In the genomic region with DNA sequence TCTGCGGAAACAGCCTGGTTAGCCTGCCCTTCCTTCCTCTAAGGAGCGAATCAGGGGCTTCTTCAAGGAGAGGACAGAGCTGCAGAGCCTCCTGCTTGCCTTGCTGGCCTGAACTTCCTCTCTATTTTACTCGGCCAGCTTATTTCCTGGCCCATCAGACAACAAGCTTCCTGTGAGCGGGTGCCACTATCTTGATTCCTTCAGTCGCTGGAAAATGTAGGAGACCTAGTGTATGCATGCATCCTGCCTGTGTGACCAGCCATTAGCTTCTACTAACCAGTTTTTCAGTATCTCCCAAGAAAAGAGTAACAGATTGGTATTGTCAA, we compare ENCODE assay signal across 13 mouse cellular contexts. TPM values are rescaled to one million over a fixed set of nuclear protein-coding genes. Genes with fewer than 3 reads are reported as not detected.
A peak's percentile ranks its signal among the peaks of the same experiment; 100 is the strongest.
DNase-seq lines count a peak whose midpoint lies in the region; ATAC-seq and TF ChIP-seq lines count a peak whose summit lies in the region.
"Had no signal": no experiment of that assay in that cellular context is flagged by ENCODE, and none has a peak within 500 bp of the region (broad histone marks: within the 10 kb centered on the region; RNA-seq: fewer than 3 reads in every experiment).

No protein-coding gene starts in this region.

- H3K4me1 ChIP-seq in kidney, postnatal 0 days (replicated peaks; ENCODE audit: insufficient read depth, low read length) = peaks cover 43% of the 10 kb centered on the region
- H3K4me1 ChIP-seq in embryonic fibroblast, embryonic 13.5 days (ENCODE audit: control insufficient read depth, insufficient read depth, low read length) = peaks cover 8% of the 10 kb centered on the region
- peaks cover 10% of the 10 kb centered on the region; the same call in 1 of the 2 replicates for H3K4me1 ChIP-seq in hindbrain, postnatal 0 days (ENCODE audit: insufficient read depth, low read length)
- H3K4me1 ChIP-seq in neural tube, embryonic 14.5 days (ENCODE audit: control insufficient read depth, insufficient read depth, low read length) = peaks cover 85% of the 10 kb centered on the region

- no peak for TF ChIP-seq POLR2A in embryonic fibroblast, embryonic 13.5 days (IDR thresholded peaks at IDR 0.05; ENCODE audit: low read depth, low read length)

- no peak for ATAC-seq in kidney, postnatal 0 days (replicated peaks; ENCODE audit: low FRiP score, low read depth)
- ATAC-seq in hindbrain, postnatal 0 days = no peak
- ATAC-seq in neural tube, embryonic 14.5 days (ENCODE audit: low read depth) = no peak

- peak overlapping the region; percentile 36; the same call in 1 of the 2 replicates for H3K4me2 ChIP-seq in kidney, postnatal 0 days (ENCODE audit: low read length)
- H3K4me2 ChIP-seq in hindbrain, postnatal 0 days (ENCODE audit: low read depth, low read length) = peak overlapping the region; percentile 93
- peak overlapping the region; percentile 65 for H3K4me2 ChIP-seq in neural tube, embryonic 14.5 days (ENCODE audit: low read depth, low read length)

- H3K9ac ChIP-seq in kidney, postnatal 0 days (ENCODE audit: low read depth, low read length) = 0 out of 2 replicates have a peak overlapping the region, but pooled peaks have one; percentile 5
- peak overlapping the region; percentile 40 for H3K9ac ChIP-seq in hindbrain, postnatal 0 days (replicated peaks; ENCODE audit: low read length)
- peak overlapping the region; percentile 33 for H3K9ac ChIP-seq in neural tube, embryonic 14.5 days (replicated peaks; ENCODE audit: low read depth, low read length)

- no peaks in the 10 kb centered on the region for H3K36me3 ChIP-seq in kidney, postnatal 0 days (ENCODE audit: insufficient read depth, low read length)
- H3K36me3 ChIP-seq in hindbrain, postnatal 0 days (ENCODE audit: insufficient read depth, low read length) = no peaks in the 10 kb centered on the region
- peaks cover 7% of the 10 kb centered on the region; the same call in 1 of the 2 replicates for H3K36me3 ChIP-seq in neural tube, embryonic 14.5 days (ENCODE audit: control insufficient read depth, insufficient read depth, low read length)

- peak overlapping the region; percentile 85 for H3K27ac ChIP-seq in kidney, postnatal 0 days
- peak overlapping the region; percentile 66 for H3K27ac ChIP-seq in embryonic fibroblast, embryonic 13.5 days (ENCODE audit: insufficient read depth, low read length)
- peak overlapping the region; percentile 82 for H3K27ac ChIP-seq in hindbrain, postnatal 0 days
- H3K27ac ChIP-seq in neural tube, embryonic 14.5 days (ENCODE audit: low read depth, low read length) = peak overlapping the region; percentile 93

- no peaks in the 10 kb centered on the region for H3K9me3 ChIP-seq in kidney, postnatal 0 days (replicated peaks; ENCODE audit: low read length)
- no peaks in the 10 kb centered on the region for H3K9me3 ChIP-seq in hindbrain, postnatal 0 days (ENCODE audit: low read length)
- H3K9me3 ChIP-seq in neural tube, embryonic 14.5 days (ENCODE audit: control insufficient read depth, low read length) = no peaks in the 10 kb centered on the region

- DNase-seq in kidney, postnatal 0 days (ENCODE audit: low spot score) = peak; percentile 75
- no peak for DNase-seq in kidney, postnatal 36 days
- peak; percentile 18 for DNase-seq in hindbrain, postnatal 0 days (ENCODE audit: low spot score)
- no peak for DNase-seq in thymus, postnatal 14 days
- DNase-seq in cerebellum, adult 9-10 months = no peak
- DNase-seq: cerebellum, adult 2 months; gastrocnemius, postnatal 25 days had no signal

- TF ChIP-seq CTCF in kidney, postnatal 0 days (IDR thresholded peaks at IDR 0.05; ENCODE audit: low read depth) = no peak
- no peak for TF ChIP-seq CTCF in embryonic fibroblast, embryonic 13.5 days (IDR thresholded peaks at IDR 0.05; ENCODE audit: borderline replicate concordance, insufficient read depth, low read length)
- TF ChIP-seq CTCF in hindbrain, postnatal 0 days (IDR thresholded peaks at IDR 0.05; ENCODE audit: low read depth) = no peak

- H3K27me3 ChIP-seq in kidney, postnatal 0 days (ENCODE audit: insufficient read depth, low read length) = no peaks in the 10 kb centered on the region
- H3K27me3 ChIP-seq in hindbrain, postnatal 0 days (ENCODE audit: insufficient read depth, low read length) = peaks cover 56% of the 10 kb centered on the region
- H3K27me3 ChIP-seq in neural tube, embryonic 14.5 days (ENCODE audit: control insufficient read depth, insufficient read depth, low read length) = no peaks in the 10 kb centered on the region

- WGBS in kidney, postnatal 0 days = 41% methylated on average over 5 of the region's 5 CpGs
- WGBS in hindbrain, postnatal 0 days = 11% methylated on average over 5 of the region's 5 CpGs
- WGBS in neural tube, embryonic 14.5 days = 10% methylated on average over 5 of the region's 5 CpGs

- H3K4me3 ChIP-seq in kidney, postnatal 0 days (replicated peaks; ENCODE audit: low read depth, low read length) = no peak overlapping the region
- no peak overlapping the region for H3K4me3 ChIP-seq in embryonic fibroblast, embryonic 13.5 days (ENCODE audit: insufficient read depth, low read length)
- peak overlapping the region; percentile 9; the same call in 1 of the 2 replicates for H3K4me3 ChIP-seq in hindbrain, postnatal 0 days (ENCODE audit: low read length)
- no peak overlapping the region for H3K4me3 ChIP-seq in neural tube, embryonic 14.5 days (ENCODE audit: low read depth, low read length)
- H3K4me3 ChIP-seq: erythroblast, embryonic 14.5 days had no signal

RNA-seq across cellular contexts. Expression of gene Hoxa2, which starts 6.2 kb away (rescaled TPM):
- 2.3 and 2.4 TPM in 2 replicates for polyA plus RNA-seq in kidney, postnatal 0 days (2015; fragmentation: Nextera tagmentation; extraction: Ambion mirVana)
- 4.3 and 4.8 TPM in 2 replicates for polyA plus RNA-seq in embryonic fibroblast, embryonic 13.5 days (2011; ENCODE audit: insufficient read length, low read depth, missing spikeins)
- 20.3 and 24.3 TPM in 2 replicates for total RNA-seq in hindbrain, postnatal 0 days (2014; rRNA removed)
- 16.3 and 16.5 TPM in 2 replicates for polyA plus RNA-seq in hindbrain, postnatal 0 days (2015; fragmentation: Nextera tagmentation; extraction: Ambion mirVana)
- polyA plus RNA-seq in neural tube, embryonic 14.5 days (2014; fragmentation: Nextera tagmentation; extraction: Ambion mirVana) = 7.0 and 8.8 TPM in 2 replicates
- total RNA-seq: layer of hippocampus, postnatal 25 days; MEL had no signal
- polyA plus RNA-seq: erythroblast, embryonic 14.5 days had no signal

RNA-seq across cellular contexts. Expression of gene 5730596B20Rik, which starts 6.4 kb away (rescaled TPM):
- polyA plus RNA-seq in kidney, postnatal 0 days (2015; fragmentation: Nextera tagmentation; extraction: Ambion mirVana) = 1.3 TPM in 2 replicates
- polyA plus RNA-seq in embryonic fibroblast, embryonic 13.5 days (2011; ENCODE audit: insufficient read length, low read depth, missing spikeins) = 0.23 TPM in 1 of 2 replicates, not detected in the other
- total RNA-seq in hindbrain, postnatal 0 days (2014; rRNA removed) = 1.1 and 1.2 TPM in 2 replicates
- 1.3 and 1.5 TPM in 2 replicates for polyA plus RNA-seq in hindbrain, postnatal 0 days (2015; fragmentation: Nextera tagmentation; extraction: Ambion mirVana)
- polyA plus RNA-seq in neural tube, embryonic 14.5 days (2014; fragmentation: Nextera tagmentation; extraction: Ambion mirVana) = 1.8 and 2.2 TPM in 2 replicates
- total RNA-seq: gastrocnemius, postnatal 25 days; layer of hippocampus, postnatal 25 days; megakaryocyte progenitor cell, adult 5-6 weeks; MEL had no signal
- polyA plus RNA-seq: erythroblast, embryonic 14.5 days had no signal

RNA-seq across cellular contexts. Expression of gene Hoxa1, which starts 12.7 kb away (rescaled TPM):
- 0.33 and 0.64 TPM in 2 replicates for polyA plus RNA-seq in kidney, postnatal 0 days (2015; fragmentation: Nextera tagmentation; extraction: Ambion mirVana)
- 2.4 and 3.0 TPM in 2 replicates for polyA plus RNA-seq in embryonic fibroblast, embryonic 13.5 days (2011; ENCODE audit: insufficient read length, low read depth, missing spikeins)
- total RNA-seq in hindbrain, postnatal 0 days (2014; rRNA removed) = 1.1 and 3.7 TPM in 2 replicates
- polyA plus RNA-seq in hindbrain, postnatal 0 days (2015; fragmentation: Nextera tagmentation; extraction: Ambion mirVana) = 1.1 and 1.2 TPM in 2 replicates
- 0.76 and 0.92 TPM in 2 replicates for polyA plus RNA-seq in neural tube, embryonic 14.5 days (2014; fragmentation: Nextera tagmentation; extraction: Ambion mirVana)
- total RNA-seq: layer of hippocampus, postnatal 25 days; MEL had no signal
- polyA plus RNA-seq: erythroblast, embryonic 14.5 days had no signal

RNA-seq across cellular contexts. Expression of gene Hoxa4, which starts 20.7 kb away (rescaled TPM):
- 1.6 and 2.2 TPM in 2 replicates for polyA plus RNA-seq in kidney, postnatal 0 days (2015; fragmentation: Nextera tagmentation; extraction: Ambion mirVana)
- polyA plus RNA-seq in embryonic fibroblast, embryonic 13.5 days (2011; ENCODE audit: insufficient read length, low read depth, missing spikeins) = 3.0 and 4.2 TPM in 2 replicates
- total RNA-seq in hindbrain, postnatal 0 days (2014; rRNA removed) = 4.8 and 7.3 TPM in 2 replicates
- 10.5 and 12.0 TPM in 2 replicates for polyA plus RNA-seq in hindbrain, postnatal 0 days (2015; fragmentation: Nextera tagmentation; extraction: Ambion mirVana)
- 1.6 and 2.7 TPM in 2 replicates for polyA plus RNA-seq in neural tube, embryonic 14.5 days (2014; fragmentation: Nextera tagmentation; extraction: Ambion mirVana)
- total RNA-seq: layer of hippocampus, postnatal 25 days; MEL had no signal
- polyA plus RNA-seq: erythroblast, embryonic 14.5 days had no signal

RNA-seq across cellular contexts. Expression of gene Hoxa5, which starts 33.5 kb away (rescaled TPM):
- 9.7 and 10.4 TPM in 2 replicates for polyA plus RNA-seq in kidney, postnatal 0 days (2015; fragmentation: Nextera tagmentation; extraction: Ambion mirVana)
- 11.9 and 18.6 TPM in 2 replicates for polyA plus RNA-seq in embryonic fibroblast, embryonic 13.5 days (2011; ENCODE audit: insufficient read length, low read depth, missing spikeins)
- 99.2 and 108 TPM in 2 replicates for total RNA-seq in hindbrain, postnatal 0 days (2014; rRNA removed)
- polyA plus RNA-seq in hindbrain, postnatal 0 days (2015; fragmentation: Nextera tagmentation; extraction: Ambion mirVana) = 81.7 and 89.4 TPM in 2 replicates
- polyA plus RNA-seq in neural tube, embryonic 14.5 days (2014; fragmentation: Nextera tagmentation; extraction: Ambion mirVana) = 20.9 and 30.6 TPM in 2 replicates
- total RNA-seq: layer of hippocampus, postnatal 25 days; MEL had no signal
- polyA plus RNA-seq: erythroblast, embryonic 14.5 days had no signal

Comparison
In these comparisons a context has a peak if more than half of its experiments do, and no peak if none do; other contexts are left out.
1. DNase-seq: peak in kidney, postnatal 0 days (single experiment) and hindbrain, postnatal 0 days (single experiment); none in kidney, postnatal 36 days (0 of 2), thymus, postnatal 14 days (single experiment) and cerebellum, adult 9-10 months (single experiment).
2. H3K4me2 ChIP-seq: peak in every context shown above with its lines; median percentile 93 in hindbrain, postnatal 0 days; 65 in neural tube, embryonic 14.5 days; 36 in kidney, postnatal 0 days.
3. Peak in every context shown above with its lines, with median percentiles within 50 percentile points of each other: H3K27ac ChIP-seq and H3K9ac ChIP-seq.